In genomic region chr2:109917496-109918413, GRCm38 (mm10) we compare ENCODE assay signal across 9 mouse cellular contexts. TPM values are rescaled to one million over a fixed set of nuclear protein-coding genes. Genes with fewer than 3 reads are reported as not detected.
DNase-seq lines count a peak whose midpoint lies in the region; ATAC-seq and TF ChIP-seq lines count a peak whose summit lies in the region.
"Had no signal": no experiment of that assay in that cellular context is flagged by ENCODE, and none has a peak within 500 bp of the region (broad histone marks: within the 10 kb centered on the region; RNA-seq: fewer than 3 reads in every experiment).

TSS of gene Lgr4 (plus strand) at chr2:109917647.

- peak; percentile 93 for ATAC-seq in CD4-positive, CD25-positive, alpha-beta regulatory T cell, adult 4 months
- peak; percentile 96 for ATAC-seq in heart, embryonic 14.5 days (ENCODE audit: insufficient number of reproducible peaks, insufficient read depth, low FRiP score, low read depth)
- ATAC-seq in liver, embryonic 13.5 days (ENCODE audit: low read depth), result peak; percentile 98
- peak; percentile 98 for ATAC-seq in neural tube, embryonic 11.5 days (ENCODE audit: insufficient read depth, low FRiP score, low TSS enrichment)
- ATAC-seq in stomach, postnatal 0 days (ENCODE audit: low FRiP score, low TSS enrichment), result peak; percentile 99

- H3K9me3 ChIP-seq in heart, embryonic 14.5 days (ENCODE audit: control insufficient read depth, low read length), result no peaks in the 10 kb centered on the region
- H3K9me3 ChIP-seq in liver, embryonic 13.5 days (replicated peaks), result no peaks in the 10 kb centered on the region
- H3K9me3 ChIP-seq in neural tube, embryonic 11.5 days (ENCODE audit: control insufficient read depth, low read length), result no peaks in the 10 kb centered on the region
- no peaks in the 10 kb centered on the region for H3K9me3 ChIP-seq in stomach, postnatal 0 days (ENCODE audit: control insufficient read depth, low read length)

- peak within 1 kb of the TSS; percentile 78 to 98 for H3K27ac ChIP-seq in heart, embryonic 14.5 days (replicated peaks in 1 of 2; ENCODE audit: control insufficient read depth in 1 of 2, insufficient read depth in 1 of 2, low read depth in 2 of 2, low read length in 2 of 2)
- H3K27ac ChIP-seq in liver, embryonic 13.5 days, result peak within 1 kb of the TSS; percentile 93
- peak within 1 kb of the TSS; percentile 98 for H3K27ac ChIP-seq in neural tube, embryonic 11.5 days (ENCODE audit: low read depth, low read length)
- peak within 1 kb of the TSS; percentile 98 for H3K27ac ChIP-seq in stomach, postnatal 0 days (replicated peaks)
- H3K27ac ChIP-seq: macrophage had no signal

- no peaks in the 10 kb centered on the region for H3K27me3 ChIP-seq in heart, embryonic 14.5 days (ENCODE audit: control insufficient read depth, insufficient read depth, low read length)
- peaks cover 4% of the 10 kb centered on the region; the same call in 1 of the 2 replicates for H3K27me3 ChIP-seq in liver, embryonic 13.5 days
- H3K27me3 ChIP-seq in neural tube, embryonic 11.5 days (ENCODE audit: control insufficient read depth, insufficient read depth, low read length), result no peaks in the 10 kb centered on the region
- H3K27me3 ChIP-seq in stomach, postnatal 0 days (ENCODE audit: control insufficient read depth, insufficient read depth, low read length), result no peaks in the 10 kb centered on the region

- peak within 1 kb of the TSS; percentile 97 for H3K9ac ChIP-seq in heart, embryonic 14.5 days (ENCODE audit: low read length)
- peak within 1 kb of the TSS; percentile 90 for H3K9ac ChIP-seq in liver, embryonic 13.5 days
- peak within 1 kb of the TSS; percentile 96 for H3K9ac ChIP-seq in neural tube, embryonic 11.5 days (ENCODE audit: low read length)
- H3K9ac ChIP-seq in stomach, postnatal 0 days (ENCODE audit: low read length), result peak within 1 kb of the TSS; percentile 89

- H3K4me1 ChIP-seq in heart, embryonic 14.5 days (ENCODE audit: control insufficient read depth in 2 of 2, insufficient read depth in 2 of 2, low read length in 2 of 2), result peaks cover 11 to 36% of the 10 kb centered on the region in 2 experiments
- H3K4me1 ChIP-seq in liver, embryonic 13.5 days (replicated peaks), result peaks cover 48% of the 10 kb centered on the region
- peaks cover 21% of the 10 kb centered on the region for H3K4me1 ChIP-seq in neural tube, embryonic 11.5 days (ENCODE audit: control insufficient read depth, insufficient read depth, low read length)
- no peaks in the 10 kb centered on the region for H3K4me1 ChIP-seq in stomach, postnatal 0 days (replicated peaks; ENCODE audit: control insufficient read depth, insufficient read depth)

- TF ChIP-seq CTCF in stomach, postnatal 0 days (IDR thresholded peaks at IDR 0.05; ENCODE audit: low read depth), result peak; percentile 44

- DNase-seq in c-Kit-negative CD71-positive TER-119-positive erythroid progenitor cells, embryonic 14.5 days (ENCODE audit: low read depth, low spot score), result peak; percentile 86
- DNase-seq in fibroblast of lung, adult 2 months (ENCODE audit: low read depth), result peak; percentile 91
- DNase-seq in kidney, postnatal 14 days, result peak; percentile 98
- peak; percentile 97 for DNase-seq in liver, embryonic 13.5 days
- peak; percentile 94 for DNase-seq in neural tube, embryonic 11.5 days (ENCODE audit: low spot score)
- DNase-seq in stomach, postnatal 0 days (ENCODE audit: low spot score), result peak; percentile 97

- 0% methylated on average over 93 of the region's 111 CpGs for WGBS in heart, embryonic 14.5 days
- under 1% methylated on average over 87 of the region's 111 CpGs for WGBS in liver, embryonic 13.5 days (ENCODE audit: insufficient replicate concordance)
- WGBS in neural tube, embryonic 11.5 days, result under 1% methylated on average over 58 of the region's 111 CpGs
- under 1% methylated on average over 91 of the region's 111 CpGs for WGBS in stomach, postnatal 0 days

- H3K36me3 ChIP-seq in heart, embryonic 14.5 days (ENCODE audit: control insufficient read depth, insufficient read depth, low read length), result no peaks in the 10 kb centered on the region
- H3K36me3 ChIP-seq in liver, embryonic 13.5 days, result no peaks in the 10 kb centered on the region
- H3K36me3 ChIP-seq in neural tube, embryonic 11.5 days (ENCODE audit: control insufficient read depth, insufficient read depth, low read length), result no peaks in the 10 kb centered on the region
- H3K36me3 ChIP-seq in stomach, postnatal 0 days (ENCODE audit: control insufficient read depth, insufficient read depth, low read length), result no peaks in the 10 kb centered on the region

- peak within 1 kb of the TSS; percentile 92 to 95 for H3K4me3 ChIP-seq in heart, embryonic 14.5 days (ENCODE audit: control insufficient read depth in 1 of 2, insufficient read depth in 1 of 2, low read depth in 1 of 2, low read length in 2 of 2)
- H3K4me3 ChIP-seq in liver, embryonic 13.5 days (replicated peaks), result peak within 1 kb of the TSS; percentile 82
- peak within 1 kb of the TSS; percentile 98 for H3K4me3 ChIP-seq in neural tube, embryonic 11.5 days (ENCODE audit: low read depth, low read length)
- peak within 1 kb of the TSS; percentile 89 for H3K4me3 ChIP-seq in stomach, postnatal 0 days (ENCODE audit: low read depth, low read length)

- peak within 1 kb of the TSS; percentile 80 for H3K4me2 ChIP-seq in heart, embryonic 14.5 days (ENCODE audit: low read length)
- peak within 1 kb of the TSS; percentile 100 for H3K4me2 ChIP-seq in liver, embryonic 13.5 days
- peak within 1 kb of the TSS; percentile 91 for H3K4me2 ChIP-seq in neural tube, embryonic 11.5 days (ENCODE audit: low read depth)
- peak within 1 kb of the TSS; percentile 80 for H3K4me2 ChIP-seq in stomach, postnatal 0 days (replicated peaks; ENCODE audit: low read depth)

- TF ChIP-seq EP300 in stomach, postnatal 0 days (optimal IDR thresholded peaks at IDR 0.05), result no peak

RNA-seq across cellular contexts. Expression of gene Lgr4, which starts in this region (rescaled TPM):
- polyA plus RNA-seq in CD4-positive, CD25-positive, alpha-beta regulatory T cell, adult 4 months (2017; shearing (Covaris generic)), result under 1 TPM in 1 of 2 experiments, not detected in 1; 0.08 TPM
- polyA plus RNA-seq in heart, embryonic 14.5 days (2014; fragmentation: Nextera tagmentation; extraction: Ambion mirVana), result 19.3 and 20.8 TPM in 2 replicates
- polyA plus RNA-seq in liver, embryonic 13.5 days (2015; fragmentation: Nextera tagmentation; extraction: Ambion mirVana), result 3.1 and 3.9 TPM in 2 replicates
- polyA plus RNA-seq in neural tube, embryonic 11.5 days (2014; fragmentation: Nextera tagmentation; extraction: Ambion mirVana), result 19.7 and 21.1 TPM in 2 replicates
- 15.0 and 16.0 TPM in 2 replicates for polyA plus RNA-seq in stomach, postnatal 0 days (2015; fragmentation: Nextera tagmentation; extraction: Ambion mirVana)

Comparison
In these comparisons a context has a peak if more than half of its experiments do, and no peak if none do; other contexts are left out.
1. Peak in every context shown above with its lines: DNase-seq, ATAC-seq, H3K4me3 ChIP-seq and H3K27ac ChIP-seq.
2. Peak in ATAC-seq in CD4-positive, CD25-positive, alpha-beta regulatory T cell, adult 4 months; RNA of the gene not detected or under 1 TPM.